Mouse (Mus musculus) monocyte, adult 2 months (primary cell): Measurements from ENCODE around the gene Slc16a7.

Experiments
- DNase-seq, 2 experiments: peaks; one replicate each; pipeline ENCODE4 v3.0.0; 2022; ENCODE audit warnings: low spot score in 2 of 2, low read depth in 1 of 2

Slc16a7 gene

DNA sequence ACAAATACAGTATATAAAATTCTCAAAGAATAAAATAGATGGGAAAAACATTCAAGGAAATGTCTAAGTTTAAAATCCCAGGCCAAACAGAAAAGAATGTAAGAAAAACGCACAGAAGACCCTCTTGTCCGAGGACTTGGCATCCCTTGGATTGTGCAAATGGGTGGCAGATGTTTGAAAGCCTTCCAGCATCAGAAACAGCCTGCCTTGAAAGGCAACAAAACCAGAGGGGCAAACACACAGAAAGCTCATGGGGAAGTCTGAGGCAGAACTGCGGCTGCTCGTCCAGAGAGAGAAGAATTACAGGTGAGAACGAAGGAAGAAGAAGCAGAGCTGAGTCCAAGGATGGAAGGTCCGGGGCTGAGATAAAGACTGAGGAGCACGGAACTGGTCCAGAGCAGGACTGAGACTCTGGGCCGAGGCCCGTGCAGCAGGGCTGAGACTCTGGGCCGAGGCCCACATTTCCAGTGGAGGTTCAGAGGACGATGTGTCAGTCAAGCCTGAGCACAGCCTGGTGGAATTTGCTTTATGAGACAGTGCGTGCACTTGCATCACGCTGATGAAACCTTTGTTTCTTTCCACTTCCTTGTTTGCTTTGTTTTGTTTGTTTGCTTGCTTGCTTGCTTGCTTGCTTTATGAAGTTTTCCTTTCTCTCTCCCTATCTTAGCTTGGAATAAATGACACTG is 65.0 kb downstream of the Slc16a7 start:
- DNase-seq, result no peak

DNA sequence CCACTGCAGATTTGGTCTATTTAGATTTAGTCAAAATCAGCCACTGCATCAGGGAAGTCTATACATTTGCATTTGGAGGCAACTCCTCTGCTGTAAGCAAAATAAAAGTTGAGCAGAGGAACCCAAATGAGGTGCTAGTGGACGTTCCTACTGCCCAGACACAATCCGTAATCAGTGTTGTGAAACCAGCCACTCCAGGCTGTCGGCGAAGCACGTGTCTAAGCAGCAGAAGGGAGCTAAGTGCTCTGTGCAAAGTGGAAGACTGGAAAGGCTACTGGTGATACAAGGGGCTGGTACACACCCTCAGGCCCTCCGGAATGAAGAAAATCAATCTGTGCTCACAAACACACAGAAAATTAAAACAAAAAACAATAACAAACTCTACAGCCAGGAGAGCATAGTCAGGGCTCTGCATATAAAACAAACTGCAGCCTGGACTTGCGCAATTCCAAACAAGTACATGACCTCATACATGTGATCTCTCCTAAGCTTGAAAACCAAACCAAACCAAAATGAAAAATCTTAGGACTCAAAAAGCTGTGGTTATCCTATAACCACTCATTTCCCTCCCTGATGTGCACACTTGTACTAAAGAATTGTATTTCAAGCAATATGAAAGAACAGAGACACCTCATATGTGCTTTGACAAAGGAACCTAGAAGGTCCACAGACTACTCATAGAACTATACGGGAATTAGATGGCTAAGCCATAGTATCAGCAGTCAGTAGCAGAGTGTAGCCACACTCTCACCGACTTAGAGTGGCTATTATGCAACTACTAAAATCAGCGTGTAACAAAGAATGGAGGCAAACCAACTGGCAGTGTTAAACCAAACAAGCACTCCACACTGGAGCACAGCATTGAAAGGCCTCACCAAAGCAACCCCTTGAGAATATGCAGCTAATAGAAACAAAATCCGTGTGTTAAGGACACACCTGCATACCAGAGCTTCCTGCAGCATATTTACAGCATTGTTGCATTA is 67.5 kb downstream of the Slc16a7 start:
- no peak for DNase-seq

- peak in 1 of 2 experiments; percentile 16 for DNase-seq
These were observed 71.9 kb downstream of the Slc16a7 start for GRCm38 (mm10) chr10:125317317-125317716.

DNA sequence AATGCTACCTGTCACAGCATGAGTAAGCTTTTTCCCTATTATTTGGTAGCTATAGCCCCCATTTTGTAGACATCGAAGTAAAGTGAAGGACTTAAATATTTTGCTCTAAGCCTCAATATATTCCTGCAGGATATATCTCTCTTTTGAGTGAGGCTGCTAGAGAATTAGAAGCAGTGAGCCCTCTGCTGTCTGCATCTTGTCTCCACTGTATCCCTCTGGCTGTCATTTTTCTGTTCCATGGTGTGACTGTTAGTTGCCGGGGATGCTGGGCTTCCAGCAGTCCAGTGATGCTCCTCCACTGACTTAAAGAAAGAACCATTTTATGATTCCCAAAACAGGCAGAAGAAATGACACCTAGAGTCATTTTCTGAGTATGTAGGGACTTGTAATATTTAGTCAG is 78.4 kb downstream of the Slc16a7 start:
- DNase-seq, result no peak

DNA sequence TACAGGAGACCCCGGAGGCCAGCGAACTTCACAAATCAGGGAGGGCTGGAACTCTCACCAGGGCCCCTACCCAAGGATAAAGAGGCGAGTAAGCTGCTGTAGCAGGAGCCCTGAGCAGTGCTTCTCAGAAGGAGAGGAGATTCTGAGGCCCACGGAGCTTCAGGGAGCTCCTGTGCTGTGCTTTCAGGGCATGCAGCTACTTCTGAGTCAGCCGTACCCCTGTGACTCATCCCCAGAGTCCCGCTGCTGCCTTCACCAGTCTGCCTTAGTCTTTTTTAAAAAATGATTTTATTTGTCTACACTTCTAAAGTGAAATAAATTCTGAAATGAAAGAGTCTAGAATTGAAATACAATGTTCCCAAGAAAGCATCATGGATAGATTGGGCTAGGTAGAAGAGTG is 91.2 kb downstream of the Slc16a7 start:
- no peak for DNase-seq

DNA sequence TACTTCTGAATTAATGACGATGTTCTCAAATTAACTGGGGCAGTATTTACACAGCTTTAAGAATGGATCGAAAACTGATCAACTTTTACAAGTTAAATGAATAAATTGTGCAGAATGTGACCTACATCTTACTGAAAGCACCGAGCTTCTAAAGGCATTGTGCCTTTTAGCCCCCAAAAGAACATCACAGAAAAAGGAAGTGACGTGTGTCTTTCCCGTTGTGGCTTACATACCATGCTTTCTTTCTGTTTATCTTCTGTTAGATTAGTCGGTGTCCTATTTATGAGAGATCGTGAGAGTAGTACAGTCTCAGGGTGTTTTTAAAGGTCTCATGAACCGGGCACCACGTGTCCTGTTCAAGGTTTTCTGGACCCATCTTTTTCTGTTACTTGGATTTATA is 98.9 kb downstream of the Slc16a7 start:
- no peak for DNase-seq

GRCm38 (mm10) chr10:125288560-125288959 is 100.7 kb downstream of the Slc16a7 start:
- no peak for DNase-seq

GRCm38 (mm10) chr10:125285386-125285785 is 103.9 kb downstream of the Slc16a7 start:
- DNase-seq, result no peak

DNA sequence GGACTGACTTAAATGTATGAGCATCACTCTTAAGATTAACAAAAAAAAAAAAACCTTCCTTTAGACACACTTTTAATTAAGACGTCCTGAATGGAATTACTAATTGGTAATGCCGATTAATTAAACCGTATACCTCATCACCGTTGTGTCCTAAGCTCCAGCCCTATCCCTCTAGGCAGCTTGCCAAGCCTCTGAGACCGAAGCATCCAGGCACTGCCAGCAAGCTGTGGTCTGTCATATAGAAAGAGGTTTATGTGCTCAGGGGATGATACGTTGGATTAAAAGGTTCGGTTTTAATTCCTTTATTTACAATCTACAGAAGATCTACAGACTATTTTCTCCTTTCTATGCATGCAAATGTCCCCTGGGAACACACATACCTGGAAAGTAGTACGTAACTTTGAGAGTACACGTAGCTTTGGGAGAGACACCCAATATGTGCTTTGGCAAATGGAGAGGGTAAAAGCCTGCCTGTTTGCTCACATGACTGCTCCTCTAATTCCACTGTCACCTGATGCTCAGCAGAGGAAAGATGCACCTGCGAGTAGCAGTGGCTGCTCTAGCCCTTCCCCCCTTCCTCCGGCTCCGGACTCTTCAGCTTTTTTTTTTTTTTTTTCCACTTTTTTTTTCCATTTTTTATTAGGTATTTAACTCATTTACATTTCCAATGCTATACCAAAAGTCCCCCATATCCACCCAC is 114.0 kb downstream of the Slc16a7 start:
- no peak for DNase-seq

DNA sequence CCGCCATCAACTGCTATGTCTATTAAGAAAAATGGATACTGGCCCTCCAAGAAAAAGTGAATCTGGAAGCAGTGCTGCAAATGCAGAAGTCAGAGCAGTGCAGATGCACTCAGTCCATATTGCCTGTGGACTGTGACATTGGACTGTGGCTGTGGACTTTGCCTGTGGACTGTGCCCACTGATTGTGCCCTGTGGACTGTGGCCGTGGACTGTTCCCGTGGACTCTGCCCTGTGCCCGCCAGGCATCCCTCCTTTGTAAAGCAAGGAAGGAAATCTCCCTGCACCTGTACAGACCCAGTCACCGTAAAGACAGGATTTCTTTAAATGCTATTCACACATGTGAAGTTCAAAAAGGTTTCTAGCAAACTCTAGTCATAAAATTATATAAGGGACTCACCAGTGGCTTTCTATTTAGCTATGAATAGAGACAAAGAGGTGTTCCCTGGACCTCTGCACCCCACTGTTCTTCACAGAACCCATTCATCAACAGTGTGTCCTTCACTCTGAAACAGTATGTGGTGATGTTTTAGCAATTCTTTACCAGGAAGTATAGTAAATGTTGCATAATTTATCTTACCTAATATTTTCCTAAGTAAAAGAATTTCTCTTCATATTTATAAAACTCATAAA is 114.6 kb downstream of the Slc16a7 start:
- no peak for DNase-seq

DNA sequence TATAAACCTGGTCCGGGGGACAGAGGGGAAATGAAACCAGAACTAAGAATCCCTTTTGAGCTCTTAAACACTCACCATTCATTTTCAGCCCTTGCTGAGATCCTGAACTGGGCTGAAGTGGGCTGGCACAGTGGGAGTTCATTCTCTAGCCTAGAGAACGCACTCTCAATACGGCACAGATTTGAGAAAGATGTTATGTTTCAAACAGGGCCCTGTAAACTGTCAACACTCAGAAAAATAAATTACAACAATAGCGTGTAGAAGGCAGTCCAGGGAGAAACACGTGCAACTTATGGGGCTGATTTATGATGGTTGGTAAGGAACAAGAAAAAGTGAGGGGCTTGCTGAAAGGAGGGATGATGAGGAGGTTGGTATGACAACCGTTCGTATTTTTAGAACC is 115.5 kb downstream of the Slc16a7 start:
- no peak for DNase-seq

DNA sequence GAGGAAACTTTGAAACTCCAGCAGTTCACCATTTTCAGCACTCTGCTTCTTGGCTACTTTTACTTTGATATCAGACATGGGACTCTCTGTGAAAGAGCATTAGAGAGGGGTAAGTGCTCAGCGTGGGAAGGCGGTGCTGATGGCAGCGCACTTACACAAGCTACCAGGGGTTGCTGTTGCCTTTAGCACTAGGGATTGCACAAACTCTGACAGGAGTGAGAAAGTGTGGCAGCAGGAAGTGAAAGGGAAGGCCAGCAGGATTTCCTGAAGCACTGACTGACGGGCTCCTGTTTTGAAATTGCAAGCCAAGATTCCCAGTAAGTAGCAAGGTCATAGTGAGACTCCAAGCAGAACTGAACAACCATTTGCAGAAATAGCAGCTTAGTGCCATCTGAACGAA is 117.8 kb downstream of the Slc16a7 start:
- no peak for DNase-seq

DNA sequence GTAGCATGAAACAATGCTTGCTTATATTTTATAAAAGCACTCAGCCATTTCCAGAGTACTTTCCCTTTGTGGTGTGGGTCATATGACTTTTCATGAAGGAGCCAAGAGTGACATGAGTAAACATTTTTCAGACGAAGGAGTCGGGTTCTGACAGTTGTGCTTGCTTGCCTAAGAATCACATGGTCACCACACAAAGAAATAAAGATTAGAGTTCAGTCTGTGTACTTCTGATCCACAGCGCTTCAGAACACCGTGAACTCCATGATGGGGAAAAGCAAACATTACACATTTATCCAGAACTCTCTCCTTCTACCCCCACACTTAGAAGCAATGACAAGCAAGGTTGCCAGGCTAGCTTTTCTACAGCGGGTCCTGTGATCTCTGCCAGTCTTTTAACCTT is 119.0 kb downstream of the Slc16a7 start:
- no peak for DNase-seq

DNA sequence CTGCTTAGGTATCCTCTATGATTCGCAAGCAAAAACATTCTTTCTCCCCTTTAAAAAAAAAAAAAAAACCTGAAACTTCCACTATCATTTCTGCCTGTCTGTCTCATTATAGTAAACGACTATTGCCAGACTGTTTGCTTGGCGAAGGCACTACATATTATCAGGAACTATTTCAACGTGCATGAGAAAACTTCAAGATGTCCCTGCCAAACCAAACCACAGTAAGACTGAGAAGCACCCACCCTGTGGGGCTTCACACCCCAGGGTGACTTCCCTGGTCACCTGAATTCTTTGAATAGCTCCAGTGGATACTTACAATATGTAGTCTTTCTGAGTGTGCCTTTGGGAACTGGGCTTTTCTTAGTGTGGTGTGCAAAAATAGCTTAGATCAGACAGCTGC is 122.9 kb downstream of the Slc16a7 start:
- DNase-seq, result no peak

GRCm38 (mm10) chr10:125265901-125266300 is 123.4 kb downstream of the Slc16a7 start:
- no peak for DNase-seq

GRCm38 (mm10) chr10:125265467-125265866 is 123.8 kb downstream of the Slc16a7 start:
- no peak for DNase-seq

DNA sequence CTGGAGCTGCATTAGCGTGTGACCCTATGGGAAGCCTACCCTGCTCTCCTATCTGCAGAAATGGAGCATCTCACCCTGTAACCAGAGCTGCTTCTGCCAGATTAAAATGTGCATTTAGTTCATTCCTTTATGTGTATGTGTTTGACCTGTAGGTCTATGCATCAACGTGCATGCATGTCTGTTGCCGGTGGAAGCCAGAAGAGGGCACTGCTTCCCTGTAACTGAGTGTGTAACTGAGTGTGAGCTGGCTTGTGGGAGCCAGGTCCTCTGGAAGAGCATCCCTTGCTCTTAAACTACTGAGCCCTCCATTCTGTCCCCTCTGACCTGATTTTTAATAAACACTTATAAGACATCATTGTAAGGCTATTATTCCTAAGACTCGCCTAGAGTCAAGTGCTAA is 124.3 kb downstream of the Slc16a7 start:
- DNase-seq, result no peak

GRCm38 (mm10) chr10:125255904-125256303 is 133.4 kb downstream of the Slc16a7 start:
- DNase-seq, result no peak

GRCm38 (mm10) chr10:125214536-125214935 is 174.7 kb downstream of the Slc16a7 start:
- no peak for DNase-seq

DNA sequence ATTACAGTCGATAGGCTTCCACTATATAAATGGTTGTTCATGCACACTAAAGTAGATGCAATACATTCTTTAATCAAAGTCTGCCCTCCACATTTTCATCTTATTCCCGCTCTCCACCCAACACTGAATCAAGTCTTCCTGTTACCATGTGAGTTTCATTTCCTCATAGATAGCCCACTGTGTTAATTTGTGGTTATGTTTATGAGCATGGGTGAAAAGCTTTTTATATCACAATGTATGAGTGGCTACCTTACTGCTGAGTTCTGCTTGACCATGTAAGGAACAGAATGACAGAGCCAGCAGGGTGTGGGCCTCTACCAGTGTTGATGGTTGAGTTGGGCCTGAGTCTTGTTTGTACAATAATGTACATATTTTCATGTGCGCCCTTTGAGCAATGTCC is 175.5 kb downstream of the Slc16a7 start:
- DNase-seq, result no peak

- no peak for DNase-seq
These were observed 201.7 kb downstream of the Slc16a7 start for GRCm38 (mm10) chr10:125187544-125187943.
